Mouse (Mus musculus) cortical plate, adult 2 months (tissue): ENCODE results near the gene Kcnt2.

ENCODE experiments used
- CTCF ChIP-seq: fragments of 200-500 bp; IDR thresholded peaks from 2 replicates; pipeline ENCODE4 v1.5.1; 2011; ENCODE audit warnings: mild to moderate bottlenecking, control low read depth, low read length; ENCODE audit not compliant: insufficient read depth; ENCODE audit errors: extremely low read depth
- POLR2A ChIP-seq: fragments of 200-500 bp; IDR thresholded peaks from 2 replicates; pipeline ENCODE4 v1.6.1; 2011; ENCODE audit warnings: mild to moderate bottlenecking, low read length, control low read depth; ENCODE audit not compliant: insufficient read depth; ENCODE audit errors: extremely low read depth

GRCm38 (mm10) chr1:140491406-140491805, 245.4 kb downstream of the Kcnt2 start:
- no peak for TF ChIP-seq CTCF
- TF ChIP-seq POLR2A, result no peak
